Mouse (Mus musculus) olfactory bulb, adult 2 months (tissue): ENCODE results near the gene Dchs1.

Experiments used
- CTCF ChIP-seq: fragments of 200-500 bp; IDR thresholded peaks from 2 replicates; pipeline ENCODE4 v1.5.1; 2012; ENCODE audit warnings: low read depth, mild to moderate bottlenecking, low read length, moderate library complexity; ENCODE audit not compliant: insufficient read depth
- POLR2A ChIP-seq: fragments of 200-500 bp; IDR thresholded peaks from 2 replicates; pipeline ENCODE4 v1.6.1; 2012; ENCODE audit warnings: mild to moderate bottlenecking, low read depth, low read length, moderate library complexity; ENCODE audit not compliant: insufficient read depth

DNA sequence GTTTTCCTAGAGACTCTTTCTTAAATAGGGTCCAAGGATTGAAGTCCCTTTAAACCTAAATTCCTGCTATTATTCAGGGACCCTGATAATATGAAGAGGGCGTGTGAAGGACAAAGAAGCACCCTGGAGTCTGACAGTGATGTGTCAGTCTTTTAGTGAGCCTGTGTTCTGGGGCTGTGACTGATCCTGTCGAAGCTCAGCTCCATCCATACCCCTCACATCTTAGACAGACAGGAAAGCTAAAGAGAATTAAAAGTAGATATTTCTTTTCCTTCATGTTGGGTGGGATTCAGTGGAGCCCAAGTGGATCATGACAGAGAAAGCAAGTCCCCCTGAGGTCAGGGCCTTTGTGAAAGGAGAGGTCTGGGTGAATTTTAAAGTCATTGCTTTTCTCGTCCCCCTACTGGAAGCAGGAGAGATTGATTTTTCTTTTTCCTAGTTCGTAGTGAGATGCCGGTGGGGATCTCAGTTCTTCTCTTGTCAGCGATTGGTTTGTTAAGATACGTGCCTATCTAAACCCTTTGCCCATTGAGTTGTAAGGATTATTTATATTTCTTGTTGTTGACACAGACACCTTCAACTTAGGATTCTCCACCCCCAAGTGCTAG is 8.4 kb upstream of the Dchs1 start:
- no peak for TF ChIP-seq POLR2A
- no peak for TF ChIP-seq CTCF
